Mouse (Mus musculus): ENCODE measurements around the gene Psma5. TPM values are rescaled to one million over a fixed set of nuclear protein-coding genes. Genes with fewer than 3 reads are reported as not detected.
A peak's percentile ranks its signal among the peaks of the same experiment; 100 is the strongest.

Gene Psma5
- polyA plus RNA-seq, 1 experiment from 2014 or later = 254 TPM

- 0 out of 2 replicates have a peak, but pooled peaks cover 8% of the 10 kb centered on the region for H3K36me3 ChIP-seq (ENCODE audit: insufficient read depth, low read length)
- ATAC-seq (replicated peaks; ENCODE audit: low FRiP score, low read depth) = no peak
- TF ChIP-seq CTCF (IDR thresholded peaks at IDR 0.05; ENCODE audit: low read depth) = peak; percentile 88
Observed at GRCm38 (mm10) chr3:108282401-108283240, 25.9 kb downstream of the Psma5 start.

GRCm38 (mm10) chr3:108283241-108283561, 26.5 kb downstream of the Psma5 start:
- no peaks in the 10 kb centered on the region for H3K9me3 ChIP-seq (replicated peaks; ENCODE audit: low read length)
- peak overlapping the region; percentile 79 for H3K9ac ChIP-seq (ENCODE audit: low read depth, low read length)
- peak overlapping the region; percentile 85 for H3K4me3 ChIP-seq (replicated peaks; ENCODE audit: low read depth, low read length)
- H3K27me3 ChIP-seq (ENCODE audit: insufficient read depth, low read length) = no peaks in the 10 kb centered on the region
- peak overlapping the region; percentile 79 for H3K27ac ChIP-seq
- WGBS = 9% methylated on average over 6 of the region's 6 CpGs
- no peak for TF ChIP-seq CTCF (IDR thresholded peaks at IDR 0.05; ENCODE audit: low read depth)
- H3K4me1 ChIP-seq (replicated peaks; ENCODE audit: insufficient read depth, low read length) = peaks cover 24% of the 10 kb centered on the region
- no peak for ATAC-seq (replicated peaks; ENCODE audit: low FRiP score, low read depth)
- 0 out of 2 replicates have a peak, but pooled peaks cover 3% of the 10 kb centered on the region for H3K36me3 ChIP-seq (ENCODE audit: insufficient read depth, low read length)
- DNase-seq (ENCODE audit: low spot score) = no peak
- peak overlapping the region; percentile 99 for H3K4me2 ChIP-seq (ENCODE audit: low read length)

More at GRCm38 (mm10) chr3:108282401-108283240, 25.9 kb downstream of the Psma5 start:
- Histone ChIP-seq H3K4me2 (ENCODE audit: low read length) (peak overlapping the region; percentile 99), H3K4me1 (replicated peaks; ENCODE audit: insufficient read depth, low read length) (peaks cover 19% of the 10 kb centered on the region; the same call in 1 of the 2 replicates), H3K9ac (ENCODE audit: low read depth, low read length) (no peak overlapping the region), H3K27ac (peak overlapping the region; percentile 79; the same call in 1 of the 2 replicates), H3K4me3 (replicated peaks; ENCODE audit: low read depth, low read length) (no peak overlapping the region; the same call in 1 of the 2 replicates), H3K9me3 (replicated peaks; ENCODE audit: low read length) (no peaks in the 10 kb centered on the region), H3K27me3 (ENCODE audit: insufficient read depth, low read length) (no peaks in the 10 kb centered on the region)
- peak; percentile 93 for DNase-seq (ENCODE audit: low spot score)
- 14% methylated on average over 12 of the region's 12 CpGs for WGBS

- Histone ChIP-seq H3K9ac (ENCODE audit: low read depth, low read length) (peak within 1 kb of the TSS; percentile 79), H3K27ac (peak within 1 kb of the TSS; percentile 79), H3K4me2 (ENCODE audit: low read length) (peak within 1 kb of the TSS; percentile 99), H3K9me3 (replicated peaks; ENCODE audit: low read length) (no peaks in the 10 kb centered on the region), H3K4me1 (replicated peaks; ENCODE audit: insufficient read depth, low read length) (peaks cover 32% of the 10 kb centered on the region), H3K36me3 (ENCODE audit: insufficient read depth, low read length) (no peaks in the 10 kb centered on the region), H3K4me3 (replicated peaks; ENCODE audit: low read depth, low read length) (peak within 1 kb of the TSS; percentile 85), H3K27me3 (ENCODE audit: insufficient read depth, low read length) (no peaks in the 10 kb centered on the region)
- no peak for TF ChIP-seq CTCF (IDR thresholded peaks at IDR 0.05; ENCODE audit: low read depth)
- peak; percentile 93 for ATAC-seq (replicated peaks; ENCODE audit: low FRiP score, low read depth)
- under 1% methylated on average over 89 of the region's 109 CpGs for WGBS
- DNase-seq (ENCODE audit: low spot score) = peak; percentile 96
Observed at GRCm38 (mm10) chr3:108283781-108284601, 27.3 kb downstream of the Psma5 start, which contains the start of gene Sort1. Sort1 (plus strand) TSS chr3:108284082.

GRCm38 (mm10) chr3:108285078-108285711, 28.5 kb downstream of the Psma5 start:
- 44% methylated on average over 4 of the region's 4 CpGs for WGBS
- TF ChIP-seq CTCF (IDR thresholded peaks at IDR 0.05; ENCODE audit: low read depth) = no peak
- Histone ChIP-seq H3K27me3 (ENCODE audit: insufficient read depth, low read length) (no peaks in the 10 kb centered on the region), H3K9me3 (replicated peaks; ENCODE audit: low read length) (no peaks in the 10 kb centered on the region), H3K27ac (no peak overlapping the region), H3K4me2 (ENCODE audit: low read length) (peak overlapping the region; percentile 99), H3K4me1 (replicated peaks; ENCODE audit: insufficient read depth, low read length) (peaks cover 38% of the 10 kb centered on the region), H3K9ac (ENCODE audit: low read depth, low read length) (no peak overlapping the region), H3K36me3 (ENCODE audit: insufficient read depth, low read length) (no peaks in the 10 kb centered on the region), H3K4me3 (replicated peaks; ENCODE audit: low read depth, low read length) (peak overlapping the region; percentile 85; the same call in 1 of the 2 replicates)
- DNase-seq (ENCODE audit: low spot score) (no peak), ATAC-seq (replicated peaks; ENCODE audit: low FRiP score, low read depth) (no peak)

- TF ChIP-seq CTCF (IDR thresholded peaks at IDR 0.05; ENCODE audit: low read depth) = no peak
- Histone ChIP-seq H3K9me3 (replicated peaks; ENCODE audit: low read length) (no peaks in the 10 kb centered on the region), H3K9ac (ENCODE audit: low read depth, low read length) (no peak overlapping the region), H3K4me1 (replicated peaks; ENCODE audit: insufficient read depth, low read length) (peaks cover 45% of the 10 kb centered on the region), H3K36me3 (ENCODE audit: insufficient read depth, low read length) (no peaks in the 10 kb centered on the region), H3K27ac (no peak overlapping the region), H3K4me2 (ENCODE audit: low read length) (no peak overlapping the region), H3K4me3 (replicated peaks; ENCODE audit: low read depth, low read length) (no peak overlapping the region), H3K27me3 (ENCODE audit: insufficient read depth, low read length) (no peaks in the 10 kb centered on the region)
- DNase-seq (ENCODE audit: low spot score) (no peak), ATAC-seq (replicated peaks; ENCODE audit: low FRiP score, low read depth) (no peak)
- WGBS = 68% methylated on average over 14 of the region's 14 CpGs
Observed at GRCm38 (mm10) chr3:108286671-108287439, 30.1 kb downstream of the Psma5 start.

Measured in kidney, postnatal 0 days (tissue).